Mouse (Mus musculus) heart, embryonic 12.5 days (tissue): ENCODE measurements around the gene Ipo11. TPM values are rescaled to one million over a fixed set of nuclear protein-coding genes. Genes with fewer than 3 reads are reported as not detected.

Source experiments
- ATAC-seq: fragments of 200-750 bp; cut with Nextera tagmentation; 2 replicates; pipeline ENCODE4 v1.8.0; 2017; ENCODE audit warnings: moderate TSS enrichment, moderate library complexity; ENCODE audit not compliant: insufficient number of reproducible peaks, low FRiP score
- H3K27ac ChIP-seq: fragments of 300-500 bp; sonication (generic); 2 replicates; pipeline ENCODE4 v1.5.1; 2016; ENCODE audit warnings: mild to moderate bottlenecking, moderate library complexity; ENCODE audit not compliant: poor library complexity, severe bottlenecking
- H3K27me3 ChIP-seq: fragments of 300-500 bp; sonication (generic); replicated peaks from 2 replicates; pipeline ENCODE4 v1.6.1; 2016; ENCODE audit warnings: mild to moderate bottlenecking, moderate library complexity
- H3K36me3 ChIP-seq: fragments of 300-500 bp; sonication (generic); 2 replicates; pipeline ENCODE4 v1.6.1; 2016; ENCODE audit warnings: mild to moderate bottlenecking, moderate library complexity
- H3K4me1 ChIP-seq: fragments of 300-500 bp; sonication (generic); replicated peaks from 2 replicates; pipeline ENCODE4 v1.6.1; 2016; ENCODE audit warnings: mild to moderate bottlenecking
- H3K4me2 ChIP-seq: fragments of 300-500 bp; sonication (generic); 2 replicates; pipeline ENCODE4 v1.6.1; 2016; ENCODE audit warnings: mild to moderate bottlenecking, moderate library complexity
- H3K4me3 ChIP-seq: fragments of 300-500 bp; sonication (generic); 2 replicates; pipeline ENCODE4 v1.5.1; 2016; ENCODE audit warnings: mild to moderate bottlenecking
- H3K9ac ChIP-seq: fragments of 300-500 bp; sonication (generic); 2 replicates; pipeline ENCODE4 v1.6.1; 2016; ENCODE audit warnings: mild to moderate bottlenecking, moderate library complexity
- H3K9me3 ChIP-seq: fragments of 300-500 bp; sonication (generic); replicated peaks from 2 replicates; pipeline ENCODE4 v1.6.1; 2016; ENCODE audit warnings: mild to moderate bottlenecking, moderate library complexity
- WGBS: fragments of 180-500 bp; shearing (Covaris S2); methylation state at CpG from one replicate; pipeline ENCODE4 v1.1.7; 2016; 5-methylcytosine and 5-hydroxymethylcytosine counted together
- polyA plus RNA-seq: library from polyadenylated mRNA; unstranded; fragments of >200 nt; fragmentation: Nextera tagmentation; extraction: Ambion mirVana; gene quantifications from 2 replicates; pipeline ENCODE4 v1.2.1, GENCODE M21; 2016

Gene Ipo11
- polyA plus RNA-seq, 1 experiment from 2014 or later, result 80.0 TPM

GRCm38 (mm10) chr13:106904637-106905036 is 32.1 kb downstream of the Ipo11 start:
- H3K27ac ChIP-seq, result no peak overlapping the region
- ATAC-seq, result no peak
- no peak overlapping the region for H3K9ac ChIP-seq
- H3K36me3 ChIP-seq, result peaks cover 49% of the 10 kb centered on the region
- no peak overlapping the region for H3K4me3 ChIP-seq
- no peaks in the 10 kb centered on the region for H3K9me3 ChIP-seq
- no peak overlapping the region for H3K4me2 ChIP-seq
- no peaks in the 10 kb centered on the region for H3K27me3 ChIP-seq
- 92% methylated on average over 3 of the region's 3 CpGs for WGBS
- peaks cover 14% of the 10 kb centered on the region for H3K4me1 ChIP-seq

GRCm38 (mm10) chr13:106894284-106894683 is 42.5 kb downstream of the Ipo11 start:
- H3K36me3 ChIP-seq, result peaks cover 31% of the 10 kb centered on the region
- peaks cover 5% of the 10 kb centered on the region; the same call in 1 of the 2 replicates for H3K4me1 ChIP-seq
- H3K4me2 ChIP-seq, result no peak overlapping the region
- no peak overlapping the region for H3K9ac ChIP-seq
- 0 out of 2 replicates have a peak, but pooled peaks cover 6% of the 10 kb centered on the region for H3K9me3 ChIP-seq
- no peak overlapping the region for H3K4me3 ChIP-seq
- WGBS, result 96% methylated on average over 2 of the region's 2 CpGs
- H3K27me3 ChIP-seq, result no peaks in the 10 kb centered on the region
- H3K27ac ChIP-seq, result no peak overlapping the region
- ATAC-seq, result no peak

- H3K27ac ChIP-seq, result no peak overlapping the region
- WGBS, result 83% methylated on average over 5 of the region's 5 CpGs
- H3K4me1 ChIP-seq, result peaks cover 6% of the 10 kb centered on the region; the same call in 1 of the 2 replicates
- peaks cover 31% of the 10 kb centered on the region for H3K36me3 ChIP-seq
- H3K9ac ChIP-seq, result no peak overlapping the region
- no peaks in the 10 kb centered on the region for H3K27me3 ChIP-seq
- no peak overlapping the region for H3K4me2 ChIP-seq
- no peak for ATAC-seq
- no peak overlapping the region for H3K4me3 ChIP-seq
- H3K9me3 ChIP-seq, result 0 out of 2 replicates have a peak, but pooled peaks cover 6% of the 10 kb centered on the region
These were observed 43.1 kb downstream of the Ipo11 start for GRCm38 (mm10) chr13:106893701-106894100.

- H3K9ac ChIP-seq, result no peak overlapping the region
- H3K36me3 ChIP-seq, result peaks cover 30% of the 10 kb centered on the region
- H3K27me3 ChIP-seq, result no peaks in the 10 kb centered on the region
- no peak overlapping the region for H3K4me3 ChIP-seq
- peak; percentile 96 for ATAC-seq
- no peak overlapping the region for H3K27ac ChIP-seq
- H3K4me2 ChIP-seq, result no peak overlapping the region
- 51% methylated on average over 9 of the region's 9 CpGs for WGBS
- H3K4me1 ChIP-seq, result peaks cover 6% of the 10 kb centered on the region; the same call in 1 of the 2 replicates
- H3K9me3 ChIP-seq, result 0 out of 2 replicates have a peak, but pooled peaks cover 6% of the 10 kb centered on the region
These were observed 43.6 kb downstream of the Ipo11 start for GRCm38 (mm10) chr13:106893196-106893595.

- Histone ChIP-seq H3K9ac (no peak overlapping the region), H3K36me3 (peaks cover 17% of the 10 kb centered on the region), H3K27me3 (no peaks in the 10 kb centered on the region), H3K4me1 (peaks cover 6% of the 10 kb centered on the region; the same call in 1 of the 2 replicates), H3K27ac (no peak overlapping the region), H3K9me3 (no peaks in the 10 kb centered on the region), H3K4me2 (no peak overlapping the region), H3K4me3 (no peak overlapping the region)
- WGBS, result 95% methylated on average over 2 of the region's 2 CpGs
- no peak for ATAC-seq
These were observed 49.4 kb downstream of the Ipo11 start for GRCm38 (mm10) chr13:106887364-106887763.

GRCm38 (mm10) chr13:106884249-106884648 is 52.5 kb downstream of the Ipo11 start:
- Histone ChIP-seq H3K27ac (no peak overlapping the region), H3K4me2 (no peak overlapping the region), H3K9ac (no peak overlapping the region), H3K4me3 (no peak overlapping the region), H3K9me3 (no peaks in the 10 kb centered on the region), H3K4me1 (peaks cover 1% of the 10 kb centered on the region; the same call in 1 of the 2 replicates), H3K27me3 (no peaks in the 10 kb centered on the region), H3K36me3 (peaks cover 24% of the 10 kb centered on the region)
- no peak for ATAC-seq
- WGBS, result 86% methylated on average over 4 of the region's 4 CpGs

GRCm38 (mm10) chr13:106876278-106876677 is 60.5 kb downstream of the Ipo11 start:
- Histone ChIP-seq H3K27me3 (no peaks in the 10 kb centered on the region), H3K4me3 (no peak overlapping the region), H3K4me2 (no peak overlapping the region), H3K9ac (no peak overlapping the region), H3K4me1 (no peaks in the 10 kb centered on the region), H3K27ac (no peak overlapping the region), H3K36me3 (peaks cover 33% of the 10 kb centered on the region), H3K9me3 (no peaks in the 10 kb centered on the region)
- WGBS, result 88% methylated on average over 1 of the region's 1 CpGs
- ATAC-seq, result no peak

- H3K36me3 ChIP-seq, result peaks cover 28% of the 10 kb centered on the region
- 30% methylated on average over 2 of the region's 2 CpGs for WGBS
These were observed 71.2 kb downstream of the Ipo11 start for GRCm38 (mm10) chr13:106865547-106865946.

GRCm38 (mm10) chr13:106858779-106859178 is 78.0 kb downstream of the Ipo11 start:
- no peak overlapping the region for H3K27ac ChIP-seq
- H3K4me2 ChIP-seq, result no peak overlapping the region
- H3K4me3 ChIP-seq, result no peak overlapping the region
- H3K4me1 ChIP-seq, result no peaks in the 10 kb centered on the region
- WGBS, result 89% methylated on average over 5 of the region's 5 CpGs
- H3K27me3 ChIP-seq, result no peaks in the 10 kb centered on the region
- H3K9me3 ChIP-seq, result no peaks in the 10 kb centered on the region
- no peak for ATAC-seq
- no peak overlapping the region for H3K9ac ChIP-seq
- H3K36me3 ChIP-seq, result peaks cover 30% of the 10 kb centered on the region

More at GRCm38 (mm10) chr13:106865547-106865946, 71.2 kb downstream of the Ipo11 start:
- H3K27me3 ChIP-seq, result no peaks in the 10 kb centered on the region
- no peak overlapping the region for H3K4me3 ChIP-seq
- H3K4me1 ChIP-seq, result no peaks in the 10 kb centered on the region
- H3K4me2 ChIP-seq, result no peak overlapping the region
- peak; percentile 88 for ATAC-seq
- H3K9ac ChIP-seq, result no peak overlapping the region
- no peak overlapping the region for H3K27ac ChIP-seq
- H3K9me3 ChIP-seq, result no peaks in the 10 kb centered on the region

GRCm38 (mm10) chr13:106856556-106856955 is 80.2 kb downstream of the Ipo11 start:
- no peak overlapping the region for H3K4me3 ChIP-seq
- H3K4me1 ChIP-seq, result no peaks in the 10 kb centered on the region
- H3K4me2 ChIP-seq, result no peak overlapping the region
- no peak overlapping the region for H3K27ac ChIP-seq
- WGBS, result 91% methylated on average over 3 of the region's 3 CpGs
- H3K9me3 ChIP-seq, result no peaks in the 10 kb centered on the region
- H3K27me3 ChIP-seq, result no peaks in the 10 kb centered on the region
- ATAC-seq, result no peak
- peaks cover 24% of the 10 kb centered on the region for H3K36me3 ChIP-seq
- no peak overlapping the region for H3K9ac ChIP-seq

- Histone ChIP-seq H3K36me3 (peaks cover 3% of the 10 kb centered on the region), H3K4me3 (no peak overlapping the region), H3K9ac (no peak overlapping the region), H3K4me1 (peaks cover 10% of the 10 kb centered on the region), H3K4me2 (no peak overlapping the region), H3K27ac (no peak overlapping the region), H3K27me3 (no peaks in the 10 kb centered on the region), H3K9me3 (no peaks in the 10 kb centered on the region)
- no peak for ATAC-seq
These were observed 89.2 kb downstream of the Ipo11 start for GRCm38 (mm10) chr13:106847534-106847933.

- H3K4me3 ChIP-seq, result no peak overlapping the region
- WGBS, result 27% methylated on average over 3 of the region's 3 CpGs
- peak; percentile 66; the same call in 1 of the 2 replicates for ATAC-seq
- no peaks in the 10 kb centered on the region for H3K9me3 ChIP-seq
- no peak overlapping the region for H3K9ac ChIP-seq
- H3K36me3 ChIP-seq, result peaks cover 9% of the 10 kb centered on the region
- peaks cover 10% of the 10 kb centered on the region for H3K4me1 ChIP-seq
- no peaks in the 10 kb centered on the region for H3K27me3 ChIP-seq
- peak overlapping the region; percentile 27; the same call in 1 of the 2 replicates for H3K27ac ChIP-seq
- H3K4me2 ChIP-seq, result no peak overlapping the region
These were observed 91.8 kb downstream of the Ipo11 start for GRCm38 (mm10) chr13:106844928-106845327.
